Comparison of ENCODE assay signal across 18 mouse cellular contexts in the genomic region with DNA sequence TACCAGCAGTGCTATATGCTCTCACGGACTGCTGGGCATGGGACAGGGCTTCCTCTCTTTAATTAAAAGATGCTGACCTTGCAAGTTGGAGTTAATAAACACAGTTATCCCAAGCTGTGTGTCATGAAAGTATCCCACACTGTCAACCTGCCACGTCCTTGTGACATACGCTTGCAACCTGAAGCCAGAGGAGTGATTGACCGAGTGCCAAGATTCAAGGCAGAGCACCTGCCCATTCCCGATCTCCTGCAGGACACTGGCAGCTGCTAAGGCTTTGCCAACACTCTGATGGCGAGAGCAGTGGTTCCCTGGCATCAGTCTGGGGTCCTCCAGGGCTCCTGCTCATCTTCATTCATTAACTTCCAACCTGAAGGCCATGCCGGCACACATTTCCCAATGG.
DNase-seq lines count a peak whose midpoint lies in the region; ATAC-seq lines count a peak whose summit lies in the region.
"Had no signal": no experiment of that assay in that cellular context is flagged by ENCODE, and none has a peak within 500 bp of the region (broad histone marks: within the 10 kb centered on the region; RNA-seq: fewer than 3 reads in every experiment).

No protein-coding gene starts in this region.

- no peak overlapping the region for H3K4me2 ChIP-seq in intestine, embryonic 15.5 days (replicated peaks)
- H3K4me2 ChIP-seq: embryonic facial prominence, embryonic 12.5 days; forebrain, embryonic 15.5 days; heart, embryonic 13.5 days; hindbrain, embryonic 12.5 days had no signal

- H3K4me1 ChIP-seq in intestine, embryonic 15.5 days (replicated peaks): no peaks in the 10 kb centered on the region
- H3K4me1 ChIP-seq: heart, embryonic 13.5 days had no signal

- intact Hi-C loops in left cerebral cortex, postnatal 4 days (cut with DNase I): no loop called here

- 79% methylated on average over 7 of the region's 7 CpGs for WGBS in intestine, embryonic 15.5 days

- H3K27me3 ChIP-seq in intestine, embryonic 15.5 days (replicated peaks): no peaks in the 10 kb centered on the region
- H3K27me3 ChIP-seq: CH12.LX; embryonic facial prominence, embryonic 12.5 days; forebrain, embryonic 15.5 days; hindbrain, embryonic 12.5 days had no signal

- no peak overlapping the region for H3K27ac ChIP-seq in intestine, embryonic 15.5 days
- H3K27ac ChIP-seq: embryonic facial prominence, embryonic 12.5 days; forebrain, embryonic 15.5 days; heart, embryonic 13.5 days; hindbrain, embryonic 12.5 days had no signal

- no peak for ATAC-seq in intestine, embryonic 15.5 days
- ATAC-seq: forebrain, embryonic 15.5 days; hindbrain, embryonic 16.5 days had no signal

- no peaks in the 10 kb centered on the region for H3K9me3 ChIP-seq in intestine, embryonic 15.5 days
- H3K9me3 ChIP-seq: embryonic facial prominence, embryonic 12.5 days; forebrain, embryonic 15.5 days; heart, embryonic 13.5 days; hindbrain, embryonic 12.5 days had no signal

- H3K4me3 ChIP-seq in intestine, embryonic 15.5 days (replicated peaks): no peak overlapping the region
- H3K4me3 ChIP-seq: embryonic facial prominence, embryonic 12.5 days; forebrain, embryonic 15.5 days; heart, embryonic 13.5 days; hindbrain, embryonic 12.5 days had no signal

- H3K36me3 ChIP-seq in intestine, embryonic 15.5 days: no peaks in the 10 kb centered on the region
- H3K36me3 ChIP-seq: embryonic facial prominence, embryonic 12.5 days; forebrain, embryonic 15.5 days; heart, embryonic 13.5 days; hindbrain, embryonic 12.5 days had no signal

- DNase-seq in left cerebral cortex, postnatal 4 days: peak; percentile 71
- DNase-seq in left cerebral cortex, adult 18-20 months (ENCODE audit: low spot score in 2 of 2): no peak
- DNase-seq in cerebellum, adult 8-10 months: peak; percentile 3
- peak; percentile 80 for DNase-seq in cerebellum, postnatal 14 days
- no peak for DNase-seq in adrenal gland, postnatal 36 days
- DNase-seq in adrenal gland, postnatal 25 days: no peak
- DNase-seq: adrenal gland, adult 2 months; gastrocnemius, postnatal 36 days; heart, adult 11 months; heart, postnatal 36 days; kidney, adult 18-20 months had no signal

- no peak overlapping the region for H3K9ac ChIP-seq in intestine, embryonic 15.5 days
- H3K9ac ChIP-seq: embryonic facial prominence, embryonic 12.5 days; forebrain, embryonic 15.5 days; heart, embryonic 13.5 days; hindbrain, embryonic 12.5 days had no signal

Comparison
In these comparisons a context has a peak if more than half of its experiments do, and no peak if none do; other contexts are left out.
1. DNase-seq: peak in left cerebral cortex, postnatal 4 days (single experiment), cerebellum, adult 8-10 months (single experiment) and cerebellum, postnatal 14 days (2 of 2); none in left cerebral cortex, adult 18-20 months (0 of 2), adrenal gland, postnatal 36 days (0 of 2) and adrenal gland, postnatal 25 days (single experiment).